Mouse (Mus musculus) ZHBTc4 (cell line): ENCODE measurements around the gene Aif1l.

ENCODE experiments used
- DNase-seq: peaks from one replicate; pipeline ENCODE4 v3.0.0-alpha.2; 2011; ENCODE audit warnings: low read depth, low spot score

Gene Aif1l

GRCm38 (mm10) chr2:32008716-32009115 lies 58.8 kb downstream of the Aif1l start:
- DNase-seq = no peak

DNA sequence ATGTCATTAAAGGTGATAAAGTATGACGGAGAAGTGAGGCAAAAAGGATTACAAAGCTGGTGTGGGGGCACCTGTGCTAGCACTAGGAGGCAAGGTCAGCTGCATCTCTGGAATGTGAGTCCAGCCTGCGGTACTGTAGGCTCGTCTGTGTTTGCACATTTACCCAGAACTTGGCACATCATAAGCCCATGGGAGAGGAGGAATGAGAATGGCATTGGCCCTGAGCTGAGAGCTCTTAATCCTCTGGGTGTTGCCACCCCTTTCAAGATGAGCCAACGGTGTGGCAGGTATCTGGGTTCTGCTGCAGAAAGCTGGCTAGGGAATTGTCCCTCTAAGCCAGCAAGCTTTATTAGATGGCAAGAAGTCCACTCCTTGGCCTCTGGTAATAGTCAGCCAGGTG lies 69.8 kb downstream of the Aif1l start:
- no peak for DNase-seq

- no peak for DNase-seq
Measured at GRCm38 (mm10) chr2:32020229-32020628, 70.3 kb downstream of the Aif1l start.
